Mouse (Mus musculus) heart, adult 18-20 months (tissue): ENCODE measurements around the gene E2f3. TPM values are rescaled to one million over a fixed set of nuclear protein-coding genes. Genes with fewer than 3 reads are reported as not detected.

Experiments
- DNase-seq, 2 experiments: peaks; one replicate each; pipeline ENCODE4 v3.0.0; 2021 to 2022; ENCODE audit warnings: mixed read lengths in 1 of 2
- long read RNA-seq, 2 experiments: library from polyadenylated mRNA; stranded (forward); transcript quantifications; one replicate each; pipeline ENCODE4 v2.0.0; 2021
- total RNA-seq, 2 experiments: library from RNA; stranded (reverse); gene quantifications; 2 replicates each; pipeline ENCODE4 v1.2.3; 2021

Gene E2f3
- total RNA-seq, result 1 to 10 TPM; 5.5 to 7.2 TPM
- long read RNA-seq, experiment 1, partial matches to known transcripts, result 0 of 3 reads
- long read RNA-seq, experiment 1, other reads (novel, unspliced or antisense), result 3 of 3 reads
- long read RNA-seq, experiment 2, result 0 reads

GRCm38 (mm10) chr13:29985855-29986755 lies at the start of gene E2f3:
Gene E2f3, minus strand, starts transcription at chr13:29986063.
- peak; percentile 99 to 100 for DNase-seq

GRCm38 (mm10) chr13:30034540-30034939 lies 48.7 kb upstream of the E2f3 start:
- no peak for DNase-seq

- no peak for DNase-seq
These were observed 45.9 kb upstream of the E2f3 start for GRCm38 (mm10) chr13:30031684-30032335.

- no peak for DNase-seq
These were observed 42.0 kb upstream of the E2f3 start for GRCm38 (mm10) chr13:30027841-30028240.

GRCm38 (mm10) chr13:30022487-30022886 lies 36.6 kb upstream of the E2f3 start:
- no peak for DNase-seq

- DNase-seq, result no peak
These were observed 32.7 kb upstream of the E2f3 start for GRCm38 (mm10) chr13:30018573-30018972.

- no peak for DNase-seq
These were observed 31.7 kb upstream of the E2f3 start for GRCm38 (mm10) chr13:30017611-30018010.

GRCm38 (mm10) chr13:30014576-30014975 lies 28.7 kb upstream of the E2f3 start:
- no peak for DNase-seq

GRCm38 (mm10) chr13:30012226-30012625 lies 26.4 kb upstream of the E2f3 start:
- no peak for DNase-seq

- no peak for DNase-seq
These were observed 22.9 kb upstream of the E2f3 start for GRCm38 (mm10) chr13:30008738-30009137.

GRCm38 (mm10) chr13:30005422-30005821 lies 19.6 kb upstream of the E2f3 start:
- DNase-seq, result no peak

- no peak for DNase-seq
These were observed 19.0 kb upstream of the E2f3 start for GRCm38 (mm10) chr13:30004849-30005248.

GRCm38 (mm10) chr13:30003169-30003568 lies 17.3 kb upstream of the E2f3 start:
- peak in 1 of 2 experiments; percentile 13 for DNase-seq

GRCm38 (mm10) chr13:30001041-30001440 lies 15.2 kb upstream of the E2f3 start:
- no peak for DNase-seq

GRCm38 (mm10) chr13:29987956-29988355 lies 2.1 kb upstream of the E2f3 start:
- DNase-seq, result no peak

- no peak for DNase-seq
These were observed 875 bp upstream of the E2f3 start for GRCm38 (mm10) chr13:29986756-29987120.

- peak; percentile 20 to 41 for DNase-seq
These were observed 585 bp downstream of the E2f3 start for GRCm38 (mm10) chr13:29985101-29985854.

GRCm38 (mm10) chr13:29984286-29985100 lies 1.4 kb downstream of the E2f3 start:
- peak; percentile 79 to 87 for DNase-seq

- peak in 1 of 2 experiments; percentile 44 for DNase-seq
These were observed 2.2 kb downstream of the E2f3 start for GRCm38 (mm10) chr13:29983523-29984191.

GRCm38 (mm10) chr13:29983037-29983436 lies 2.8 kb downstream of the E2f3 start:
- DNase-seq, result no peak

GRCm38 (mm10) chr13:29982400-29982799 lies 3.5 kb downstream of the E2f3 start:
- no peak for DNase-seq
